Mouse (Mus musculus): ENCODE results near the gene Hnrnpc.

Gene Hnrnpc

DNA sequence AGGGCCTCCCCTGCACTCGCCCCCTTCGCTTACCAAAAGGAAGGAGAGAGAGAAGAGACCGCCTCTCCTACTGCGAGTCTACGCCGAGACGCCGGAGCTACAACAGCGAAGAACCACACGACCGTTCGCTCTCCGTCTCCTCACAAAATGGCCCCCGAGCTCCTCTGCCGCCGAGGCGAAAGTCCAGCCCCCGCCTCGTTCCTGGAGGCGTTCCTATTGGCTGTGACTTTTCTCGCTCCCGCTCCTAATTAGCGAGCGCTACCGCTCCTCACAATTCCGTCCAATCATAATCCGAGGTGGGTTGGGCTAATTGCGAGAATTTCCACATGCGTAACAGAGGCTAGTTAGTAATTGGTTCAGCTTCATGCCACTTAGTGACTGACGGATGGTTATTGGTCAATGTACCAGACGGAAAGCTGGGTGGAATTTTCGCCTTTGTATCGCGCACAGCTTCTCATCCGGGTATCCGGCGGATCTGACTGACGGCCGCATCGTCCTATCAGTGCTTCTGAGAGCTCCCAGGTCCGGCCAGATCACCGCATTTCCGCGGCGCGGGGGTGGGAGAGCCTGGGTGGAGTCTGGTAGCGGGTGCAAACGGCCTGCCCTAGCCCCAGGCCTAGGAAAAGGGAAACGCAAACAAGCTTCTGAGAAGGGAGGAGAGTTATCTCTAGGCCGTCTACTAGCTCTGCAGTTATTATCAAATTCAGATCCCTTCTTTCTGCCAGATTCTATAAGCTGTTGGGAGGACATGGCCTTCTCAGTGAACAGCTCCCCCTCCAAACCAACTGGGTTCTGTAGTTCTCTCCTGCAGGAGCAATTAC is at the start of gene Hnrnpc:
TSS of gene Hnrnpc (minus strand) at position 173 of the 821 bp plus-strand sequence.
- peak; percentile 100 for DNase-seq

GRCm38 (mm10) chr14:52152613-52153012 is 48.8 kb upstream of the Hnrnpc start:
- no peak for DNase-seq

DNA sequence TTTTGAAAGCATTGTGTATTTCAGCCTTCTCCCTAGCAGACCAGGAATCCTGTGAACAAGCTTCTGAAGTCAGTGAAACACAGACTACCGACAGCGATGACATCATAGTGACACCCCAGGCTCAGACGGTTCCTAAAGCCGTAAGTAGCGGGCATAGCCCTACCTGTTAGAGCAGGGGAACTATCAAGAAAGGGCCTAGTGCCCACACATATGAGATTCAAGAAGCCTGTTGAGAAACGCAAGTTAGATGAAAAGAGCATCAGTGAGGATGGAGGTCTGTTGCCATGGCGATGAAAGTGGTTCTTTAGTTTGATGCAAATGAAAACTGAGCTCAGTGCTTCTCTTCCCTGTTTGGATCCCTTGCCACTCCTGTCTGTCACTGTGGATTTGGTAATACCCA is 48.4 kb upstream of the Hnrnpc start:
- DNase-seq = no peak

- DNase-seq = no peak
Observed at GRCm38 (mm10) chr14:52149888-52150287, 46.1 kb upstream of the Hnrnpc start.

DNA sequence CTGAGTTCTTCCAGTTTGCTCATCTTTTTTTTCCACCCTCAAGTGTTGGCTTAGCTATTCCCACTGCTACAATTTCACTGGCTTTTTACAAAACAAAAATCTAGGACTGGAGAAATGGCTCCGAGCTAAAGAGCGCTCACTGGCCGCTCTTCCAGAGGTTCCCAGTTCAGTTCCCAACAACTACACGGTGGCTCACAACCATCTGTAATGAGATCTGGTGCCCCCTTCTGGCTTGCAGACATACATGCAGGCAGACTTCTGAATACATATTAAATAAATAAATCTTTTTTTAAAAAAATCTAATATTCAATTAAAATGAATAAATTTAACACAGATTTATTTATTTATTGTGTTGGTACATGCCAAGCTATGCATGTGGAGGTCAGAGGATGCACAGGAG is 42.7 kb upstream of the Hnrnpc start:
- peak in 1 of 2 experiments; percentile 40 for DNase-seq

GRCm38 (mm10) chr14:52144165-52144564 is 40.3 kb upstream of the Hnrnpc start:
- DNase-seq = no peak

- no peak for DNase-seq
Observed at GRCm38 (mm10) chr14:52141445-52142127, 37.8 kb upstream of the Hnrnpc start.

GRCm38 (mm10) chr14:52140577-52141444 is 37.0 kb upstream of the Hnrnpc start:
- no peak for DNase-seq

GRCm38 (mm10) chr14:52133584-52133983 is 29.8 kb upstream of the Hnrnpc start:
- no peak for DNase-seq

- DNase-seq = peak; percentile 16 to 44
Observed at GRCm38 (mm10) chr14:52124636-52125035, 20.8 kb upstream of the Hnrnpc start.

DNA sequence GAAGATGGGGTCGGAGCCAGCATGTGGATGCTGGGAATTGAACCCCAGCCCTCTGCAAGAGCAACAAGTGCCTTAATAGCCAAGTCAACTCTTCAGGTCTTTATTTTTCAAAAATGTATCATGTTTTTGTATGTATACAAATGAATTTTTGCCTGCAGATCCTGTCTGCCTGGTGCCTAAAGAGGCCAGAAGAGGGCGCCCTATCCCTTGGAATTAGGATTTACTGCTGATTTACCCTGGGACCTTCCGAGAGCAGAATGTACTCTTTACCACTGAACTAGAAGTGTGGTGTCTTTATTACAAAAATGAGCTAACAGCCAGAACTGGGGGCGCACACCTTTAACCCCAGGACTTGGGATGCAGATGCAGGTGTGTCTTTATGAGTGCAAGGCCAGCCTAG is 20.1 kb upstream of the Hnrnpc start:
- peak; percentile 72 to 89 for DNase-seq

DNA sequence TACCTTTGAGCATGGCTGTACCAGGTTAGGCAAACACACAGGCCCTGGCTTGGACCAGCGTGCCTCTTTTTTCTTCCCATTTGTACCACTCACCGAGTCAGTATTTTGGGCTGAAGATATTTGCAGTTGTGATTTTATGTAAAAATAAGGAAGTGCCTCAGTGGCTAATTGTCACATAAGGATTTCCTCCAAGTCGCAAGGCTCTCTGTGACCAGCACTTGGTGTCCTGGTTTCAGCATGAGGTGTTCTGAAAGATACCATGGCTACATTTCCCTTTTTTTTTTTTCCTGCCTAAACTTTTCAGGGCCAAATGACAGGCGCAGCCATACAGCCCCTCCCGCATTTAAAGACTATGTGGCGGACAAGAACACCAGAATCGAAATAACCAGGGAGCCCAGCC is 16.3 kb upstream of the Hnrnpc start:
- no peak for DNase-seq

- peak; percentile 66 to 76 for DNase-seq
Observed at GRCm38 (mm10) chr14:52118823-52119608, 15.2 kb upstream of the Hnrnpc start.

DNA sequence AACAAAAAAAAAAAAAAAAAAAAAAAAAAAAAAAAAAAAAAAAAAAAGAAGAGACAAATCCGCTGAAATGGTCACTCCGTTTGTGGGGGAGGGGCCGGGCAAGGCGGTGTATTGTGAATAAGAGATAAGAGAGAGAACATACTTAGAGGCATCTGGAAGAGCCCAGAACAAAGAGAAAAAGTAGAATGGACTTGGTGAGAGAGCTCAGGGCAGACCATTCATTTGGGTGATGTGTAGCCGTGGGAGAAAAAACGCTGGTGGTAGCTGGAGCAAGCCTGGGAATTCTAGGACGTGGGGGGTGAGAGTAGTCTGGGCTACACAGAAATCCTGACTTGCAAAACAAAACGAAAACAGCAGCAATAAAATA is 14.6 kb upstream of the Hnrnpc start:
- peak in 1 of 2 experiments; percentile 21 for DNase-seq

DNA sequence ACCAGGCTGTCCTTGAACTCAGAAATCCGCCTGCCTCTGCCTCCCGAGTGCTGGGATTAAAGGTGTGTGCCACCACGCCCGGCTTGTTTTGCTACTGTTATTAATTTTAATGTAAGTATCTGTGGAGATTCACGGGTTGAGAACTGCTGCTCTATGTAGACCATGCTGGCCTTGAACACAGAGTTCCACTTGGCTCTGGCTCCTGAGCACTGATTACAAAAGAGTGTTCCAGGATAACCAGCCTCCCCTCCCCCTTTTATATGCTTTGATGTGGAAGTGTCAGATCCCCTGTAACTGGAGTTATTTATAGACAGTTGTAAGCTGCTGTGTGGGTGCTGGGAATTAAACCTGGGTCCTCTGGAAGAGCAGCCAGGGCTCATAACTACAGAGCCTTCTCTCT is 13.4 kb upstream of the Hnrnpc start:
- DNase-seq = no peak

DNA sequence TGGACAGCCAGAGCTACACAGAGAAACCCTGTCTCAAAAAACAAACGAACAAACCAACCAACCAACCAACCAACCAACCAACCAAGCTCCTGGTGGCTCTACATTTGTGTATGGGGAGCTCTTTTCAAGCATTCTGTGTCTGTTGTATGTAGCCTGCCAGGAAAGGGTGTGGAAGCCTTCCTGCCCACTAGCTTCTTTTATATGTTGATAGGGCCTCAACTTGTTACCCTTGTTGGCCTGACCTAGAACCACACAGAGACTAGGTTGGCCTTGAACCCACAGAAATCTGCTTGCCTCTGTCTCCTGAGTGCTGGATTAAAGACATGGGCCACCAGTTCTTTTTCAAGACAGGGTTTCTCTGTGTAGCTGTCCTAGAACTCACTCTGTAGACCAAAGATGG is 10.3 kb upstream of the Hnrnpc start:
- no peak for DNase-seq

- no peak for DNase-seq
Observed at GRCm38 (mm10) chr14:52110346-52110745, 6.5 kb upstream of the Hnrnpc start, which contains the start of gene Rpgrip1. Gene Rpgrip1, plus strand, starts transcription at chr14:52110704.

DNA sequence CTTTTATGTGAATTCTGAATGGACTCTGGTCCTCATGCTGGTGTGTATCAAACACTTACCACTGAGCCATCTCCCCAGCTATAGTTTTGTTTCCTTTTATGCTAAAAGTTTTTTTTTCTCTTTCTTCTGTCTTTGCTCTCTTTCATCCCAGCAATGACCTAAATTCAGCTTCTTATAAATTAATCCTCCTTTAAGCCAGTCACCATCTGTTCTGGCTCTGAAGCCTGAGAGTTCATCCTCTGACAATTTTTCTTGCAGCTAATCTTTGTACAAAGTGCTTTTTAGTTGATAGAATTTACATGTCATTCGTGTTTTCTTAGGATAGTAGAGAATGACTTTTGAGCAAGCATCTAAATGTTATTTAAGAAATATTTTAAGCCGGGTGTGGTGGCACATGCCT is 4.2 kb upstream of the Hnrnpc start:
- DNase-seq = no peak

DNA sequence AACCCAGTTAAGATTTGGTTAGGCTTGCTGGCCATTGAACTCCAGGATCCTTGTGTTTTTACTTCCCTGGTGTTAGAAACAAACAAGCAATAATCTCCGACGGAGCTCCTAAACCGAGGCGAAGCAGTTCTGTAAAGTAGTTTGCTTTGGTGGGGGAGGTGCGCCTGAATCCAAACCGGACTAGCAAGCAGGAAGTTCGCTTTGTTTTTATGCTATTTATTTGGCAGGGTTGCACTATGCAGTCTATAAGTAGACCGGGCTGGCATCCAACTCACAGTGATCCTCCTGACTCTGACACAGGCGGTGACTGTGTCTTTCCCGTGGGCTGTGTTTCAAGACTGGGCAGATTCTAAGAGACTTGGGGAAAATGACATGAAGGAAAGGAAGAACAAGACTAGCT is 2.9 kb upstream of the Hnrnpc start:
- DNase-seq = peak; percentile 54 to 68

DNA sequence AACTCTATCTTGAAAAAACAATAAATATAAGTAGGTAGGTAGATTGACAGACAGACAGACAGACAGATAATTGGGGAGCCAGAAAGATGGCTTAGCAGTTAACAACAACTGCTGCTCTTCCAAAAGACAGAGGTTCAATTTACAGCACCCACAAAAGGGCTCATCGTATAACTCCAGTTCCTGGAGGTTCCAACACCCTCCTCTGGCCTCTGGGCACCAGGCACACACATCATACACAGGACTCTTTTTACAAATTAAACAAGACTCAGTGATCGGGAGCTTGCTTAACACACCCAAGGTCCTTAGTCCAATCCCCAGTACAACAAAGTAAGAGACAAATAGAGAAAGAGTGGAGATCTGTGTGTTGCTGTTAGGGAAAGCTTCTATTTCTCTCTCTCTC is 1.5 kb upstream of the Hnrnpc start:
- no peak for DNase-seq

DNA sequence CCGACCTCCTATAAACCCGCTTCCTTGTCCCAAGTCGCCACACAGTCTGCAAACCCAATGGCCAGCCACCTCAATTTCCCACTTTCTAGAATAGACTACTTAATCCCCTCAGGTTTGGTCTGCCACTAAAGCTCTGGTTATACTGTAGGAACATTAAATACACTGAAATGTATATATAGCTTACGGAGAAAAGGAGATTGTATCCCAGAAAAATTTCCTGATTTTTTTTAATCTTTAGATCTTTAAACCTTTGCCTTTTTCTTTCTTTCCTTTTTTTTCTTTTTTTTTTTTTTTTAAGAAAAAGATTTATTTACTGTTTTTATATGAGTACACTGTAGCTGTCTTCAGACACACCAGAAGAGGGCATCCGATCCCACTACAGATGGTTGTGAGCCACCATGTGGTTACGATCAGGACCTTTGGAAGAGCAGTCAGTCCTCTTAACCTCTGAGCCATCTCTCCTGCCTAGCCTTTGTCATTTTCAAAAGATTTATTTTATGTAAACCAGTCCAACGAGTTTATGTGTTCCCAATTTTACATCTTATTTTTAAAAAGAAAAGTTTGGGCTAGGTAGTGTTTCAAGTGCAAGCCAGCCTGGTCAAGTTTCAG is 953 bp upstream of the Hnrnpc start:
- peak in 1 of 2 experiments; percentile 48 for DNase-seq

GRCm38 (mm10) chr14:52103474-52103855 is 363 bp downstream of the Hnrnpc start:
- DNase-seq = peak in 1 of 2 experiments; percentile 67

Measured in kidney, postnatal 25 days (tissue).